Comparison of ENCODE assay signal across 8 mouse cellular contexts in the genomic region with DNA sequence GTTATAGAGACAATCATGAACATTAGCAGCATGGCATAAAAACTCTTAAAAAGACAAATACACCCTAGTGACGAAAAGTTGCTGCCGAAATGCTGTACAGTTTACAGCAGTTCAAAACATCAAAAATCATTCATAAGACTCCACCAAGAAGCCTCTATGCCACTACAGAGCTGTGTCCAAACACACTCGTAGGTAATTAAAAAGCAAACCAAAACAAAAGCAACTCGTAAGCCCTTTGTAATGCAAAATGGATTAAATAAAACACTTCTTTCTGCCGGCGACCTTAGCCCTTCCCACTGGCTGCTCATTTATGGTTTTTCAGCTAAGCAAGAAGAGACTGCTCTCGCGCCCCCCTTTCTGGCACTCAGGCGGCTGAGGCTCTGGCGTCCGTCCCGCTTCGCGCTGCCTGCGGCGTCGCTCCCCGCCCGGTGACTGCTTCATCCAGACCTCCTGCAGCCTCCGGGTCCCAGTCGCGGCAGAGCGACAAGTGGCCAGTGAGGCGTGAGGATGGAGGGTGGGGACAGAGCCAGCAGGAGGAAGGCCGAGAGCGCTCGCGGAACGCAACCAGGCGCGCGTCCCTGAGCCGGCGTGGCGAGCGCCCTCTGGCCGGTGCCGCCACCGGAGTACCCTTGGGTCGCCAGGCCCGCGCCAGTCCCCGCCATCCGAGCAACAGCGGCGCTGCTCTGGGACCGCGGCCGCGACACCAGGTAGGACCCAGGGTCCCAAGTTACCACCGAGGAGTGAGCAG. TPM values are rescaled to one million over a fixed set of nuclear protein-coding genes. Genes with fewer than 3 reads are reported as not detected.
DNase-seq lines count a peak whose midpoint lies in the region; ATAC-seq and TF ChIP-seq lines count a peak whose summit lies in the region.

A gene (plus strand): TSS at position 355 of the 748 bp plus-strand sequence.

- H3K27ac ChIP-seq in cortical plate, adult 2 months (ENCODE audit: insufficient read depth, low read length): peak within 1 kb of the TSS; percentile 9; the same call in 1 of the 2 replicates

- TF ChIP-seq POLR2A in cortical plate, adult 2 months (IDR thresholded peaks at IDR 0.05; ENCODE audit: extremely low read depth, insufficient read depth, low read length): no peak

- H3K4me3 ChIP-seq in cortical plate, adult 2 months (ENCODE audit: insufficient read depth, low read length): peak within 1 kb of the TSS; percentile 35

- peak; percentile 69 for DNase-seq in adrenal gland, adult 2 months
- peak; percentile 71 for DNase-seq in gastrocnemius, postnatal 25 days
- DNase-seq in left cerebral cortex, postnatal 25 days (ENCODE audit: low spot score in 2 of 2): peak; percentile 49 to 51
- DNase-seq in mesoderm, embryonic 11.5 days (ENCODE audit: low read depth, low spot score): peak; percentile 64
- peak; percentile 14 to 16 for DNase-seq in right cerebral cortex, postnatal 36 days (ENCODE audit: low spot score in 2 of 2)

- TF ChIP-seq CTCF in cortical plate, adult 2 months (IDR thresholded peaks at IDR 0.05; ENCODE audit: extremely low read depth, insufficient read depth, low read length): no peak

- peak; percentile 15 for ATAC-seq in inflammation-experienced regulatory T-cells, adult 6 months
- no peak for ATAC-seq in erythroid progenitor cell, adult 5-6 weeks (replicated peaks; ENCODE audit: low FRiP score, poor library complexity, severe bottlenecking)

- intact Hi-C loops in left cerebral cortex, postnatal 25 days (cut with DNase I): loop anchor here (5.0 kb wide), 1 partner anchor 85 kb away; no protein-coding TSS in a partner anchor

- H3K4me1 ChIP-seq in cortical plate, adult 2 months (ENCODE audit: control insufficient read depth, insufficient read depth, low read length): no peaks in the 10 kb centered on the region

RNA-seq across cellular contexts. Expression of the gene that starts here (rescaled TPM):
- 1 to 10 TPM; 1.2 to 2.4 TPM for total RNA-seq in adrenal gland, adult 2 months (2021)
- 0.44 and 0.46 TPM in 2 replicates for polyA plus RNA-seq in adrenal gland, adult 2 months (2012; rRNA removed)
- 9.6 and 10.2 TPM in 2 replicates for polyA plus RNA-seq in cortical plate, adult 2 months (2012; rRNA removed)
- 10 to 100 TPM; 50.8 to 51.8 TPM for total RNA-seq in gastrocnemius, postnatal 25 days (2021)
- polyA plus RNA-seq in inflammation-experienced regulatory T-cells, adult 6 months (2017; shearing (Covaris generic)): 100 to 1,000 TPM in 1 of 3 experiments, 10 to 100 TPM in 2; 86.5 to 144 (median 99.9) TPM
- 1 to 10 TPM; 8.7 to 9.4 TPM for total RNA-seq in left cerebral cortex, postnatal 25 days (2021)
- 2.2 and 8.8 TPM in 2 replicates for total RNA-seq in erythroid progenitor cell, adult 5-6 weeks (2015; ENCODE audit: low replicate concordance)
- 1.8 and 2.6 TPM in 2 replicates for total RNA-seq in erythroid progenitor cell, adult 5-6 weeks (2017; ENCODE audit: low replicate concordance)

Comparison
In these comparisons a context has a peak if more than half of its experiments do, and no peak if none do; other contexts are left out.
1. RNA of the gene that starts here (total RNA-seq): 50.8 to 51.8 TPM in gastrocnemius, postnatal 25 days; 8.7 to 9.4 TPM in left cerebral cortex, postnatal 25 days, 1.8 to 8.8 TPM in erythroid progenitor cell, adult 5-6 weeks and 1.2 to 2.4 TPM in adrenal gland, adult 2 months; every median in the first group is over 4 times any median in the second.
2. DNase-seq: peak in every context shown above with its lines; median percentile 71 in gastrocnemius, postnatal 25 days; 69 in adrenal gland, adult 2 months; 64 in mesoderm, embryonic 11.5 days; 50 in left cerebral cortex, postnatal 25 days; 15 in right cerebral cortex, postnatal 36 days.